Mouse (Mus musculus) spleen, adult 2 months (tissue): Measurements from ENCODE around the gene Ubap1l.

Experiments used
- CTCF ChIP-seq: fragments of 200-500 bp; IDR thresholded peaks from 2 replicates; pipeline ENCODE4 v1.5.1; 2011; ENCODE audit warnings: mild to moderate bottlenecking, inconsistent platforms; ENCODE audit not compliant: insufficient read depth, insufficient read length, insufficient replicate concordance; ENCODE audit errors: extremely low read depth
- POLR2A ChIP-seq: fragments of 200-500 bp; IDR thresholded peaks from 2 replicates; pipeline ENCODE4 v1.6.1; 2011; ENCODE audit warnings: low read depth, low read length, inconsistent platforms

DNA sequence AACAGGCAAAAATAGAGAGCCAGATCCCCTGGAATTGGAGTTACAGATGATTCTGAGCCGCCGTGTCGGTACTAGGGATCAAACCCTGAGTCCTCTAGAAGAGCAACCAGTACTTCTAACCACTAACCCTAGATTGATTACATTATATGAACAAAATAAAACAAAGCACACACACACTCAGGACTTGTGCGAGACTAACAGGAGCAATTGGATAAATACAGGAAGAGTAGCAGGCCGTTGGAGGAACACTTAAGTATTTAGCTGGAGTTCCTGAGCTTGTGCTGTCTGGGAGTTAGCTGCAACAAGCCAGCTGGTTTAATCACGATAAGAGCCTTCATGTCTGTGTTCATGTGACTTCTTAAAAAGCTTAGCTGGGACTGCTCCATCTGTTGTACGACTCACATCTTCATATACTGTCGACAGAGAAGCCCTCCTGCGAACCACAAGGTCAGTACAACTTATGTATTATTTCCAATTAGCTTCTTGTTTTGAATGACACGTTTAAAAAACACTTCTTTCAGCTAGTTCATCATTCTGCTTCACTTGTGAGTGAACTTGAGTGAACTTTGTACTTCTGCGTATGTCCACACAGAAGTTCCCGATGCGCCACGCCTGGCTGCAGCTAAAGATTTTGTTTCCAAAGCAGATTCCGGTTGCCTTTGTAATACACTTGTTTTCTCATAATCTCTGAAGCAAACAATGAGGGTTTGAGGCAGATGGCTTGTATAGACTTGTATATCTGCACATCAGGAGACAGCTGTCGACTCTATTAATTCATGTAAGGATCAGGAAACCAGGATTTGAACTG lies at the start of gene Ubap1l:
- TF ChIP-seq CTCF: no peak
- TF ChIP-seq POLR2A: no peak
